ENCODE assay signal across 7 mouse cellular contexts in the genomic region with DNA sequence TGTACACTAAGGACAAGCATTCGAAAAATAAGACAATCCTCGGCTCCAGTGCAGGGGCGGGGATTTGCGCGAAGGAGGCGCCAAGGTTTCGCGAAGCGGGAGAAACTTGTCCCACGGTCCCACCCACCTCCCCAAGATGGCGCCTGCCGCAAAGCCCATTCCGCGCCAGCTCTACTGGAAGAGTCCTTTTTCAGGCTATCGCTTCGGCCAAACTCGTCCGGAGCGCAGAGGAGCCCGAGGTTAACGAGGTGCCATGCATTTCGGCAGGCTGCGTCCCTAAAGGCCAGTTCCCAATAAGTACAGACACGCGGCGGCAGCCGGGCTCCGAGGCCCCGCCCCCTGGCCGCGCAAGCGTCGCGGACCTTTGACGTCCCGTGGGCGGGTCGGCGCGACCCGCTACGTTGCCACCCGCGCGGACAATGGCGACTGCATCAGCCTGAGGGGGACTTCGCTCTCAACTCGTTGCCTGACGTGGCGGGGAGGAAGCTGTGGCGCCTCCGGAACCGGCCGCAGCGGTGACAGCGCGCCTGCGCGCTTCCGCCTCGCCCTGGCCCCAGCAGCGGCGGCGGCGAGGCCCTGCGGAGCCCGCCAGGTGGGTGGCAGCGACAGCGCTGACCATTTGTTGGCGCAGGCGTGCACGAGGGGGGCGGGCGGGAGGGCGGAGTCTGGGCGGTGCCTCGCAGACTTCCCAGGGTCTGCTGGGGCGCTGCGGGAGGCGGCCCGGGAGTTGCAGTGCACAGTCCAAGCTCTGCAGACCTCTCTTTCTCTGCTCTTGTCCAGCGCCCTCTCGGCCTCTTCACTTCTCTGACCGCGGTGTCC. TPM values are rescaled to one million over a fixed set of nuclear protein-coding genes. Genes with fewer than 3 reads are reported as not detected.
A peak's percentile ranks its signal among the peaks of the same experiment; 100 is the strongest.
DNase-seq lines count a peak whose midpoint lies in the region; ATAC-seq lines count a peak whose summit lies in the region.

Htatsf1 (plus strand) TSS at position 410 of the 819 bp plus-strand sequence.

- ATAC-seq in intestine, embryonic 14.5 days (replicated peaks; ENCODE audit: low FRiP score, low TSS enrichment, low read depth), result peak; percentile 96

- H3K36me3 ChIP-seq in intestine, embryonic 14.5 days (ENCODE audit: control insufficient read depth, insufficient read depth, low read length), result peaks cover 20% of the 10 kb centered on the region; the same call in 1 of the 2 replicates
- peaks cover 30% of the 10 kb centered on the region for H3K36me3 ChIP-seq in midbrain, embryonic 10.5 days

- WGBS in intestine, embryonic 14.5 days, result 14% methylated on average over 78 of the region's 85 CpGs
- WGBS in midbrain, embryonic 10.5 days, result 27% methylated on average over 76 of the region's 85 CpGs

- peak within 1 kb of the TSS; percentile 96 for H3K27ac ChIP-seq in intestine, embryonic 14.5 days (ENCODE audit: low read depth)
- H3K27ac ChIP-seq in midbrain, embryonic 10.5 days (replicated peaks), result peak within 1 kb of the TSS; percentile 95

- intact Hi-C loops in left cerebral cortex, postnatal 25 days (cut with DNase I), result loop anchor here (10.0 kb wide), 2 partner anchors 331 to 439 kb away; no protein-coding TSS in a partner anchor

- H3K4me3 ChIP-seq in intestine, embryonic 14.5 days (ENCODE audit: low read depth, low read length), result peak within 1 kb of the TSS; percentile 56
- H3K4me3 ChIP-seq in midbrain, embryonic 10.5 days, result peak within 1 kb of the TSS; percentile 63

- H3K9me3 ChIP-seq in intestine, embryonic 14.5 days (ENCODE audit: control insufficient read depth, low read length), result no peaks in the 10 kb centered on the region
- no peaks in the 10 kb centered on the region for H3K9me3 ChIP-seq in midbrain, embryonic 10.5 days (replicated peaks)

- peak; percentile 76 to 80 for DNase-seq in adrenal gland, adult 18-20 months (ENCODE audit: low spot score in 2 of 2)
- DNase-seq in embryo, embryonic 11 days, result peak; percentile 87
- DNase-seq in gastrocnemius, postnatal 25 days, result peak; percentile 80
- DNase-seq in intestine, embryonic 14.5 days (ENCODE audit: low spot score), result peak; percentile 89
- DNase-seq in left cerebral cortex, postnatal 25 days (ENCODE audit: low spot score in 2 of 2), result peak; percentile 72 to 85
- DNase-seq in midbrain, embryonic 10.5 days (ENCODE audit: low spot score), result peak; percentile 82
- peak; percentile 74 for DNase-seq in right cerebral cortex, postnatal 4 days

- no peaks in the 10 kb centered on the region for H3K27me3 ChIP-seq in intestine, embryonic 14.5 days (replicated peaks; ENCODE audit: control insufficient read depth, insufficient read depth, low read length)
- no peaks in the 10 kb centered on the region for H3K27me3 ChIP-seq in midbrain, embryonic 10.5 days (ENCODE audit: low read depth, poor library complexity, severe bottlenecking)

- peak within 1 kb of the TSS; percentile 50 for H3K4me2 ChIP-seq in intestine, embryonic 14.5 days (ENCODE audit: low read length)

- peak within 1 kb of the TSS; percentile 65 for H3K9ac ChIP-seq in intestine, embryonic 14.5 days (ENCODE audit: low read length)

- H3K4me1 ChIP-seq in intestine, embryonic 14.5 days (replicated peaks; ENCODE audit: control insufficient read depth, insufficient read depth, low read length), result no peaks in the 10 kb centered on the region; the same call in 1 of the 2 replicates
- peaks cover 4% of the 10 kb centered on the region; the same call in 1 of the 2 replicates for H3K4me1 ChIP-seq in midbrain, embryonic 10.5 days

RNA-seq across cellular contexts. Expression of gene Htatsf1, which starts in this region (rescaled TPM):
- 10 to 100 TPM; 37.1 to 41.7 TPM for total RNA-seq in adrenal gland, adult 18-20 months (2021)
- total RNA-seq in gastrocnemius, postnatal 25 days (2021), result 10 to 100 TPM; 60.5 to 70.6 TPM
- 61.0 and 63.2 TPM in 2 replicates for polyA plus RNA-seq in intestine, embryonic 14.5 days (2014; fragmentation: Nextera tagmentation; extraction: Ambion mirVana)
- total RNA-seq in left cerebral cortex, postnatal 25 days (2021), result 10 to 100 TPM; 53.9 to 55.0 TPM
- polyA plus RNA-seq in midbrain, embryonic 10.5 days (2016; fragmentation: Nextera tagmentation; extraction: Ambion mirVana), result 79.3 and 83.8 TPM in 2 replicates

Comparison
In these comparisons a context has a peak if more than half of its experiments do, and no peak if none do; other contexts are left out.
1. Peak in every context shown above with its lines: DNase-seq, ATAC-seq, H3K4me3 ChIP-seq and H3K27ac ChIP-seq.